Mouse (Mus musculus): ENCODE results near the gene Rgs10.
"Not testable (repeated sequence)": the region's sequence is repeated elsewhere in the genome, so short reads cannot be mapped to it uniquely, and the experiment has no call there.

Rgs10 gene

GRCm38 (mm10) chr7:128342691-128343090 is 75.9 kb downstream of the Rgs10 start:
- not testable (repeated sequence) for DNase-seq (ENCODE audit: low spot score)

GRCm38 (mm10) chr7:128340321-128340720 is 78.2 kb downstream of the Rgs10 start:
- peak; percentile 2 for DNase-seq (ENCODE audit: low spot score)

GRCm38 (mm10) chr7:128332896-128333295 is 85.7 kb downstream of the Rgs10 start:
- peak; percentile 4 for DNase-seq (ENCODE audit: low spot score)

GRCm38 (mm10) chr7:128330981-128331380 is 87.6 kb downstream of the Rgs10 start:
- no peak for DNase-seq (ENCODE audit: low spot score)

GRCm38 (mm10) chr7:128324977-128325376 is 93.6 kb downstream of the Rgs10 start:
- DNase-seq (ENCODE audit: low spot score) = no peak

Measured in urinary bladder, postnatal 14 days (tissue).